Mouse (Mus musculus): Measurements from ENCODE around the gene Anxa7. TPM values are rescaled to one million over a fixed set of nuclear protein-coding genes. Genes with fewer than 3 reads are reported as not detected.

Gene Anxa7
- polyA plus RNA-seq, 1 experiment = 75.0 TPM

GRCm38 (mm10) chr14:20428593-20428992, 51.3 kb downstream of the Anxa7 start:
- TF ChIP-seq MAX (IDR thresholded peaks at IDR 0.05; ENCODE audit: low read depth) (no peak), POLR2A (IDR thresholded peaks at IDR 0.05; ENCODE audit: insufficient read length, low read depth) (no peak), MYOD1 (IDR thresholded peaks at IDR 0.05; ENCODE audit: control insufficient read depth in 1 of 3, insufficient read length in 2 of 3, low read depth in 2 of 3) (no peak), TCF12 (IDR thresholded peaks at IDR 0.05; ENCODE audit: insufficient read depth, poor library complexity, severe bottlenecking) (no peak), E2F4 (IDR thresholded peaks at IDR 0.05; ENCODE audit: insufficient read depth) (no peak), POLR2AphosphoS2 (IDR thresholded peaks at IDR 0.05; ENCODE audit: insufficient read length, low read depth) (no peak), CEBPB (IDR thresholded peaks at IDR 0.05; ENCODE audit: insufficient read depth, poor library complexity, severe bottlenecking) (no peak), TCF3 (IDR thresholded peaks at IDR 0.05; ENCODE audit: insufficient read length, low read depth) (no peak), MYOG (IDR thresholded peaks at IDR 0.05; ENCODE audit: control insufficient read depth in 1 of 3, insufficient read depth in 1 of 3, insufficient read length in 2 of 3, low read depth in 2 of 3) (no peak), SRF (IDR thresholded peaks at IDR 0.05; ENCODE audit: control insufficient read depth, insufficient read length, low read depth) (no peak), REST (IDR thresholded peaks at IDR 0.05; ENCODE audit: insufficient read depth, insufficient read length) (no peak), USF1 (IDR thresholded peaks at IDR 0.05; ENCODE audit: low read depth) (no peak)

DNA sequence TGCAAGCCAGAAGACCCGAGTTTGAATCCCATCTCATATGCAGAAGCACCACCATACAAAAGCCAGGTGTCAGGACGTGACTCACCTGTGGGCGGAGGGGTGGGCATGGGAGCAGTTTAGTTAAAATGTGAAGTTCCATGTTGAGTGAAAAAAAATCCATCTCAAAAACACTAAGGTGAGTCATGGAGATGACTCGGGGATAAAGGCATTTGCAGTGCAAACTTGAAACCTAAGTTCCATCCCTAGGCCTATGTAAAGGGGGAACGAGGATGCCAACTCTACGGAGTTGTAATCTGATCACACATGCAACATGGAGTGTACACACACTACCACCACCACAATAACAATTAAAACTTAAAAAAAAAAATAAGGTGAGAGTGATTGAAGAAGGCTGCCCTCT, 56.9 kb downstream of the Anxa7 start:
- no peaks in the 10 kb centered on the region for H3K27me3 ChIP-seq (ENCODE audit: control insufficient read depth, insufficient read depth, insufficient read length)
- no peak overlapping the region for H3ac ChIP-seq (ENCODE audit: control insufficient read depth, insufficient read length)
- no peaks in the 10 kb centered on the region for H3K79me2 ChIP-seq (ENCODE audit: control insufficient read depth, insufficient read depth)
- no peak overlapping the region for H3K4me3 ChIP-seq
- no peak overlapping the region for H3K4me2 ChIP-seq (ENCODE audit: low read depth)
- TF ChIP-seq MYOD1 (IDR thresholded peaks at IDR 0.05; ENCODE audit: control insufficient read depth in 1 of 3, insufficient read length in 2 of 3, low read depth in 2 of 3) (no peak), REST (IDR thresholded peaks at IDR 0.05; ENCODE audit: insufficient read depth, insufficient read length) (no peak), USF1 (IDR thresholded peaks at IDR 0.05; ENCODE audit: low read depth) (no peak), TCF12 (IDR thresholded peaks at IDR 0.05; ENCODE audit: insufficient read depth, poor library complexity, severe bottlenecking) (no peak), E2F4 (IDR thresholded peaks at IDR 0.05; ENCODE audit: insufficient read depth) (no peak), MYOG (IDR thresholded peaks at IDR 0.05; ENCODE audit: control insufficient read depth in 1 of 3, insufficient read depth in 1 of 3, insufficient read length in 2 of 3, low read depth in 2 of 3) (no peak)
- no peaks in the 10 kb centered on the region for H3K36me3 ChIP-seq (ENCODE audit: control insufficient read depth, insufficient read depth)

More at GRCm38 (mm10) chr14:20428593-20428992, 51.3 kb downstream of the Anxa7 start:
- no peaks in the 10 kb centered on the region for H3K27me3 ChIP-seq (ENCODE audit: control insufficient read depth, insufficient read depth, insufficient read length)
- H3K4me3 ChIP-seq = no peak overlapping the region
- no peaks in the 10 kb centered on the region for H3K79me2 ChIP-seq (ENCODE audit: control insufficient read depth, insufficient read depth)
- no peaks in the 10 kb centered on the region for H3K36me3 ChIP-seq (ENCODE audit: control insufficient read depth, insufficient read depth)
- H3K4me2 ChIP-seq (ENCODE audit: low read depth) = no peak overlapping the region
- no peak overlapping the region for H3ac ChIP-seq (ENCODE audit: control insufficient read depth, insufficient read length)

- no peaks in the 10 kb centered on the region for H3K79me2 ChIP-seq (ENCODE audit: control insufficient read depth, insufficient read depth)
- H3K4me3 ChIP-seq = no peak overlapping the region
- H3ac ChIP-seq (ENCODE audit: control insufficient read depth, insufficient read length) = no peak overlapping the region
- no peaks in the 10 kb centered on the region for H3K27me3 ChIP-seq (ENCODE audit: control insufficient read depth, insufficient read depth, insufficient read length)
- no peak for TF ChIP-seq MYOG (IDR thresholded peaks at IDR 0.05; ENCODE audit: control insufficient read depth in 1 of 3, insufficient read depth in 1 of 3, insufficient read length in 2 of 3, low read depth in 2 of 3)
- no peak for TF ChIP-seq E2F4 (IDR thresholded peaks at IDR 0.05; ENCODE audit: insufficient read depth)
- no peak for TF ChIP-seq POLR2AphosphoS2 (IDR thresholded peaks at IDR 0.05; ENCODE audit: insufficient read length, low read depth)
- no peak for TF ChIP-seq SRF (IDR thresholded peaks at IDR 0.05; ENCODE audit: control insufficient read depth, insufficient read length, low read depth)
- no peak for TF ChIP-seq CEBPB (IDR thresholded peaks at IDR 0.05; ENCODE audit: insufficient read depth, poor library complexity, severe bottlenecking)
- no peak for TF ChIP-seq MYOD1 (IDR thresholded peaks at IDR 0.05; ENCODE audit: control insufficient read depth in 1 of 3, insufficient read length in 2 of 3, low read depth in 2 of 3)
- TF ChIP-seq TCF3 (IDR thresholded peaks at IDR 0.05; ENCODE audit: insufficient read length, low read depth) = no peak
- TF ChIP-seq TCF12 (IDR thresholded peaks at IDR 0.05; ENCODE audit: insufficient read depth, poor library complexity, severe bottlenecking) = no peak
- no peak for TF ChIP-seq REST (IDR thresholded peaks at IDR 0.05; ENCODE audit: insufficient read depth, insufficient read length)
- no peak for TF ChIP-seq USF1 (IDR thresholded peaks at IDR 0.05; ENCODE audit: low read depth)
- TF ChIP-seq MAX (IDR thresholded peaks at IDR 0.05; ENCODE audit: low read depth) = no peak
- TF ChIP-seq POLR2A (IDR thresholded peaks at IDR 0.05; ENCODE audit: insufficient read length, low read depth) = no peak
- H3K36me3 ChIP-seq (ENCODE audit: control insufficient read depth, insufficient read depth) = no peaks in the 10 kb centered on the region
- H3K4me2 ChIP-seq (ENCODE audit: low read depth) = no peak overlapping the region
Measured at GRCm38 (mm10) chr14:20422257-20422656, 57.7 kb downstream of the Anxa7 start.

Other genes with a start within 250 kb of the Anxa7 start
- gene Kcnk16, start 210.9 kb downstream of the Anxa7 start, polyA plus RNA-seq (2012; fragmentation: generic; extraction: Trizol) = not detected
- 11.1 TPM for gene Nudt13, start 185.4 kb downstream of the Anxa7 start, polyA plus RNA-seq (2012; fragmentation: generic; extraction: Trizol)
- gene Ecd, start 132.0 kb downstream of the Anxa7 start, polyA plus RNA-seq (2012; fragmentation: generic; extraction: Trizol) = 27.0 TPM
- 11.5 TPM for gene Fam149b, start 132.0 kb downstream of the Anxa7 start, polyA plus RNA-seq (2012; fragmentation: generic; extraction: Trizol)
- 31.2 TPM for gene Dnajc9, start 91.2 kb downstream of the Anxa7 start, polyA plus RNA-seq (2012; fragmentation: generic; extraction: Trizol)
- 70.1 TPM for gene Mrps16, start 86.5 kb downstream of the Anxa7 start, polyA plus RNA-seq (2012; fragmentation: generic; extraction: Trizol)
- not detected for gene Cfap70, start 27.9 kb downstream of the Anxa7 start, polyA plus RNA-seq (2012; fragmentation: generic; extraction: Trizol)
- gene Mss51, start 16.8 kb upstream of the Anxa7 start, polyA plus RNA-seq (2012; fragmentation: generic; extraction: Trizol) = 7.2 TPM
- 36.0 TPM for gene Ppp3cb, start 66.4 kb upstream of the Anxa7 start, polyA plus RNA-seq (2012; fragmentation: generic; extraction: Trizol)
- gene Usp54, start 160.9 kb upstream of the Anxa7 start, polyA plus RNA-seq (2012; fragmentation: generic; extraction: Trizol) = 2.6 TPM
- gene Myoz1, start 176.4 kb upstream of the Anxa7 start, polyA plus RNA-seq (2012; fragmentation: generic; extraction: Trizol) = 8.6 TPM
- gene Synpo2l, start 188.2 kb upstream of the Anxa7 start, polyA plus RNA-seq (2012; fragmentation: generic; extraction: Trizol) = 165 TPM
- gene Sec24c, start 194.2 kb upstream of the Anxa7 start, polyA plus RNA-seq (2012; fragmentation: generic; extraction: Trizol) = 68.6 TPM
- gene Fut11, start 214.8 kb upstream of the Anxa7 start, polyA plus RNA-seq (2012; fragmentation: generic; extraction: Trizol) = 7.2 TPM
- gene Chchd1, start 222.9 kb upstream of the Anxa7 start, polyA plus RNA-seq (2012; fragmentation: generic; extraction: Trizol) = 111 TPM
- 74.9 TPM for gene Zswim8, start 227.4 kb upstream of the Anxa7 start, polyA plus RNA-seq (2012; fragmentation: generic; extraction: Trizol)